23 mouse cellular contexts compared by ENCODE assay signal in the genomic region with DNA sequence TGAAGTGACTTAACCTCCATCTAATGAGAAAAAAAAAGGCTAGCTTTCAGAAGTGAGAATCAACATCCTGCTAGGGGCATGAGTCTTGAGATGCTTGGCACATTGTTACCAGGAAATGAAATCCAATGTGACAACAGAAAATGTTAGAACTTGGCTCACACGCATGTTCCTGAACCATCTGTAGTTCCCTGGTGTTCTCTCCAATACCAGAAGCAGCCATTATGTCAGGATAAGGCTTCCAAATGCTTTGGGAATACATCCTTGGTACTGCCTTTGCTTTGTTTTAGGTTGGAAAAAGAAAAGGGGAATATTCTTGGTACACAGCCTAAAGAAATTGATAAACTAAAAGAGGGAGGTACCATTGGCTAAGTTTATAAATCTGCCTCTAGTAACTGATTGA.
A peak's percentile ranks its signal among the peaks of the same experiment; 100 is the strongest.
DNase-seq lines count a peak whose midpoint lies in the region; ATAC-seq and TF ChIP-seq lines count a peak whose summit lies in the region.
"Had no signal": no experiment of that assay in that cellular context is flagged by ENCODE, and none has a peak within 500 bp of the region (broad histone marks: within the 10 kb centered on the region; RNA-seq: fewer than 3 reads in every experiment).

No protein-coding gene starts in this region.

- H3K4me2 ChIP-seq in forebrain, embryonic 14.5 days (ENCODE audit: low read length) = no peak overlapping the region
- H3K4me2 ChIP-seq in forebrain, embryonic 11.5 days (ENCODE audit: low read depth, low read length, severe bottlenecking) = no peak overlapping the region
- H3K4me2 ChIP-seq: heart, embryonic 11.5 days; midbrain, embryonic 15.5 days; neural tube, embryonic 12.5 days had no signal

- TF ChIP-seq CTCF in gastrocnemius, adult 2 months (IDR thresholded peaks at IDR 0.05) = no peak

- no peaks in the 10 kb centered on the region for H3K4me1 ChIP-seq in forebrain, embryonic 14.5 days (ENCODE audit: control insufficient read depth, insufficient read depth, low read length)
- H3K4me1 ChIP-seq in forebrain, embryonic 11.5 days (replicated peaks; ENCODE audit: control insufficient read depth, insufficient read depth, low read length) = no peaks in the 10 kb centered on the region
- H3K4me1 ChIP-seq: hindbrain, embryonic 10.5 days; midbrain, embryonic 15.5 days; neural tube, embryonic 12.5 days had no signal

- no peaks in the 10 kb centered on the region for H3K27me3 ChIP-seq in forebrain, embryonic 14.5 days (replicated peaks; ENCODE audit: control insufficient read depth, insufficient read depth, low read length)
- no peaks in the 10 kb centered on the region for H3K27me3 ChIP-seq in forebrain, embryonic 11.5 days (ENCODE audit: control insufficient read depth, insufficient read depth, low read length)
- H3K27me3 ChIP-seq: midbrain, embryonic 15.5 days; neural tube, embryonic 12.5 days had no signal

- WGBS in forebrain, embryonic 14.5 days = 83% methylated on average over 1 of the region's 1 CpGs
- WGBS in forebrain, embryonic 11.5 days = 89% methylated on average over 1 of the region's 1 CpGs

- no peak overlapping the region for H3K27ac ChIP-seq in forebrain, embryonic 14.5 days (ENCODE audit: low read depth, low read length)
- no peak overlapping the region for H3K27ac ChIP-seq in forebrain, embryonic 11.5 days (ENCODE audit: low read depth, low read length)
- no peak overlapping the region for H3K27ac ChIP-seq in gastrocnemius, adult 2 months
- H3K27ac ChIP-seq: hindbrain, embryonic 10.5 days; midbrain, embryonic 15.5 days; neural tube, embryonic 12.5 days had no signal

- H3K9me3 ChIP-seq in forebrain, embryonic 14.5 days (replicated peaks; ENCODE audit: control insufficient read depth, low read length) = no peaks in the 10 kb centered on the region
- H3K9me3 ChIP-seq in forebrain, embryonic 11.5 days (ENCODE audit: control insufficient read depth, low read length) = no peaks in the 10 kb centered on the region
- H3K9me3 ChIP-seq: hindbrain, embryonic 10.5 days; midbrain, embryonic 15.5 days; neural tube, embryonic 12.5 days had no signal

- no peak overlapping the region for H3K4me3 ChIP-seq in forebrain, embryonic 14.5 days (ENCODE audit: low read depth, low read length)
- no peak overlapping the region for H3K4me3 ChIP-seq in forebrain, embryonic 11.5 days (ENCODE audit: low read depth, low read length)
- no peak overlapping the region for H3K4me3 ChIP-seq in gastrocnemius, adult 2 months
- H3K4me3 ChIP-seq: hindbrain, embryonic 10.5 days; midbrain, embryonic 15.5 days; neural tube, embryonic 12.5 days had no signal

- no peak for ATAC-seq in forebrain, embryonic 14.5 days
- no peak for ATAC-seq in forebrain, embryonic 11.5 days (replicated peaks; ENCODE audit: low FRiP score)
- ATAC-seq: midbrain, embryonic 15.5 days had no signal

- no peaks in the 10 kb centered on the region for H3K36me3 ChIP-seq in forebrain, embryonic 14.5 days (ENCODE audit: control insufficient read depth, insufficient read depth, low read length)
- H3K36me3 ChIP-seq in forebrain, embryonic 11.5 days (ENCODE audit: control insufficient read depth, insufficient read depth, low read length) = no peaks in the 10 kb centered on the region
- H3K36me3 ChIP-seq: hindbrain, embryonic 10.5 days; midbrain, embryonic 15.5 days; neural tube, embryonic 12.5 days had no signal

- intact Hi-C loops in left cerebral cortex, postnatal 4 days (cut with DNase I) = no loop called here
- intact Hi-C loops in gastrocnemius, adult 2 months (cut with DNase I) = no loop called here

- H3K9ac ChIP-seq in forebrain, embryonic 14.5 days (ENCODE audit: low read length) = no peak overlapping the region
- no peak overlapping the region for H3K9ac ChIP-seq in forebrain, embryonic 11.5 days (ENCODE audit: low read length)
- H3K9ac ChIP-seq: midbrain, embryonic 15.5 days; neural tube, embryonic 12.5 days had no signal

- peak; percentile 26 for DNase-seq in forebrain, embryonic 14.5 days (ENCODE audit: low spot score)
- no peak for DNase-seq in forebrain, embryonic 11.5 days (ENCODE audit: low spot score)
- DNase-seq in left cerebral cortex, adult 11 months (ENCODE audit: low spot score) = peak; percentile 1
- no peak for DNase-seq in left cerebral cortex, postnatal 4 days
- peak; percentile 69 to 72 for DNase-seq in layer of hippocampus, adult 8-10 months (ENCODE audit: low spot score in 2 of 2)
- peak; percentile 69 for DNase-seq in telencephalon, adult 2 months (ENCODE audit: low read depth, low spot score)
- DNase-seq in gastrocnemius, adult 2 months = no peak
- no peak for DNase-seq in gastrocnemius, adult 18-20 months (ENCODE audit: low spot score)
- DNase-seq: adrenal gland, postnatal 14 days; cerebellum, adult 11 months; cerebellum, adult 9-11 months; gastrocnemius, postnatal 14 days; heart, adult 11 months; kidney, adult 11 months; kidney, postnatal 4 days; lung, postnatal 4 days; retina, postnatal 1 day; thymus, adult 2 months; thymus, postnatal 4 days had no signal

Comparison
In these comparisons a context has a peak if more than half of its experiments do, and no peak if none do; other contexts are left out.
1. DNase-seq: peak in forebrain, embryonic 14.5 days (single experiment), left cerebral cortex, adult 11 months (single experiment), layer of hippocampus, adult 8-10 months (2 of 2) and telencephalon, adult 2 months (single experiment); none in forebrain, embryonic 11.5 days (single experiment), left cerebral cortex, postnatal 4 days (single experiment), gastrocnemius, adult 2 months (single experiment) and gastrocnemius, adult 18-20 months (single experiment).